Mouse (Mus musculus) neural tube, postnatal 0 days (tissue): ENCODE results near the gene Pstpip1. TPM values are rescaled to one million over a fixed set of nuclear protein-coding genes. Genes with fewer than 3 reads are reported as not detected.

Source experiments
- polyA plus RNA-seq: library from polyadenylated mRNA; unstranded; fragments of >200 nt; fragmentation: Nextera tagmentation; extraction: Ambion mirVana; gene quantifications from 2 replicates; pipeline ENCODE4 v1.2.1, GENCODE M21; 2015

Pstpip1 gene
- polyA plus RNA-seq: 0.68 and 1.3 TPM in 2 replicates

GRCm38 (mm10) chr9:56089778-56090520 is at the start of gene Pstpip1:
Gene Pstpip1, plus strand, starts transcription at chr9:56089962.

DNA sequence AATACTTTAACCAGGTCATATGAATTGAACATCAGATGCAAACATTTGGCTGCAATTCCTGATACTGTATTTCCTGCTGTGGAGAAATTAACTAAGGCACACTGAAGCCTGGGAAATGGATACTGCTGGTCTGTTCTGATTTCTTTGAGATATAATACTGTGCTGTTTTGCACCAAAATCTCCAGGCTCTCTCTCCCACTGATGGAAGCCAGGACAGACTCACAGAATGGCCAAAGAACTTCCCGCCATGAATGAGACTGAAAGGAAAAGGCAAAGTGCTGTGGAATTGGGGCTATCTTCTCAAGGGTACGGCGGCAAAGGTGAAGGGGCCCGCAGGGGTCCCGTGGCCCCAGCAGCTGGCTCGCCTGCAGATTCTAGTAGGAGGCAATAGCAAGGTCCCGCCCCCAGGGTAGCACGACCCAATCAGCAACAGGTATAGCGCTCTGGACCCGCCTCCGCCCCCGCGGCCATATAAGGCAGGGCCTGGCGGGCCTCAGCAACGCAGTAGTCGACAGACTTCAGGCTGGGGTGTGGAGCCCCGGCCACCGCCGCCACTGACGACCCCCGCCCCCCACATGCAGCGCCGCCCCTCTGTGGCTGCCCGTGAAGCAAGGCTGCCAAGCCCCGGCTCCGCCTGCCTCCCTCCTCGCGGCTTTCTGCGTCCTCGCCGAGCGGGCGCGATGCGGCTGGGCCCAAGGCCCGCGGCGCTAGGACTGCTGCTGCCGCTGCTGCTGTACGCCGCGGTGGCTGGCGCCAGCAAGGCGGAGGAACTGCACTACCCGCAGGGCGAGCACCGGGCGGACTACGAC is 48.2 kb upstream of the Pstpip1 start, which contains the start of gene Rcn2:
Gene Rcn2, plus strand, starts transcription at position 474 of the 809 bp plus-strand sequence.

DNA sequence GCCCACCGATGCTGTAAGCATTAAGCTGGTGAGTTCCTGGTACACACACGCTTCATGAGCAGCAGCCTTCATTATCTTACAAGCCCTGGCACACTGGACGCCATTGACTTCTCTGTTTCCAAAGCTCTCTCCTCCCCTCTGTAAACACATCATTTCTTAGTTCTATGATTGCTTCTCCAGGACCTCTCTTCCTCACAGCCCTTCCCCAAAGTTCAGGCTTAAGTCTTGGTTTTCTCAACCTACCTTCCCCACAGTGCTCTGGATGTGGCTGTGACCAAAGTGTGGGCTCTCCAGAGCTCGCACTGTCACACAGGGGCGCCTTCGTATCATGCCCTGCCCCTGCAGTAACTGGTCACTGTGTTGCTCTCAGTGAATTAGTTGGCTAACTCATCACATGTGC is 75.6 kb downstream of the Pstpip1 start, which contains the start of gene Tspan3:
Gene Tspan3, minus strand, starts transcription at position 101 of the 400 bp plus-strand sequence.

Other genes with a start within 250 kb of the Pstpip1 start
- gene Scaper, start 151.8 kb upstream of the Pstpip1 start, polyA plus RNA-seq: 28.7 and 29.7 TPM in 2 replicates
- not detected in 2 replicates for gene 4930563M21Rik, start 79.4 kb upstream of the Pstpip1 start, polyA plus RNA-seq
- 284 and 293 TPM in 2 replicates for gene Rcn2, start 48.1 kb upstream of the Pstpip1 start, polyA plus RNA-seq
- 716 and 738 TPM in 2 replicates for gene Tspan3, start 75.5 kb downstream of the Pstpip1 start, polyA plus RNA-seq